Mouse (Mus musculus): ENCODE measurements around the gene Kcnmb3.

Gene Kcnmb3

DNA sequence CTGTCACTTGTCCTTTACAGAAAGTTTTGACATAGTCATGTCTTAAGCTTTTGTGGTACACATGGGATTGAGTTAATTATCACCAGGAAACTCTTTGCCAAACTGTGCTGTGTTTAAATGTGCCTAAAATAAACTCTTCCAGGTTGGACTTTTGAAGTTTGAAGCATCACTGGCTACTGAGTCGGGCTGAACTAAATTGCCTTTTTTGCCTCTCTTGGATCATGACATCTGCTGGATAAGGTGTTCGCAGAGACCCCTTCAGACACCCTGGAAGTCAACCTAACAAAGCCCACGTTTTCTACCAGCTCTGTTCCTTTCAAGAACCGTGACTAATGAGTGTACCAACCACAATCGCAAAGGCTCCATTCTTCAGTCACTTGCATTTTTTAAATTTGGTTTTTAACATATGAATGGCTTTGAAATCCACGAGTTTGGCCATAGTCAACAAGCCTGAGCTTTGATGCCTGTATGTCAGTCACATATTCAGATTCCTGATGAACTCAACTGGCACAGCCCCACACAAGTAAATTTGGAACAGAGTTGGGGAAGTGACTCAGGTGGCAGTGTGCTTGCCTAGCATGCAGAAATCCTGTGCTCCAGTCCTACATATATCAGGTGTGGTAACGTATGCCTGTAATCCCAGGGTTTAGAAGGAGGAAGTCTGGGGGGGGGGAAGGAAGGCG is 3.2 kb upstream of the Kcnmb3 start:
- DNase-seq (ENCODE audit: low read depth), result no peak

- DNase-seq (ENCODE audit: low read depth), result peak; percentile 72
These were observed 2.5 kb upstream of the Kcnmb3 start for GRCm38 (mm10) chr3:32494387-32495087.

- no peak for DNase-seq (ENCODE audit: low read depth)
These were observed 1.1 kb downstream of the Kcnmb3 start for GRCm38 (mm10) chr3:32490928-32491315.

GRCm38 (mm10) chr3:32490076-32490927 is 1.7 kb downstream of the Kcnmb3 start:
- DNase-seq (ENCODE audit: low read depth), result no peak

GRCm38 (mm10) chr3:32488172-32488571 is 3.9 kb downstream of the Kcnmb3 start:
- no peak for DNase-seq (ENCODE audit: low read depth)

DNA sequence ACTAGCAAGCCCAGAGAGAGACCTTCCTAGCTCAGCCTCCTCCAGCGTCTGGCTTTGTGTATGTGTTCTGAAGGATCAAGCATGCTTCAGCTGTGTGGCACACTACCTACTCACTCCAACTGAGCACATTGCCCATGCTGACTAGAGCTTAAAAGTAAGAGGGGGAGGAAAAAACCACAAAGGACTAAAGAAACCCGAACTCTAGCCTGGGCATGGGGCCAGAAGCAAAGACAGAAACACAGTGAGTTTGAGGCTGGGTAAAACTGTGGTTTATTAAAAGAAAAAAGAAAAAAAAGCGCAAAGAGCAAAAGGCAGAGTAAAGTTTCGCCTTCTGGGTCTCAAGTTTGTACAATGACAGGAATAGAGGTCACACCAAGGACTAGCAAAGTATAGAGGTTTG is 5.5 kb downstream of the Kcnmb3 start:
- peak; percentile 70 for DNase-seq (ENCODE audit: low read depth)

DNA sequence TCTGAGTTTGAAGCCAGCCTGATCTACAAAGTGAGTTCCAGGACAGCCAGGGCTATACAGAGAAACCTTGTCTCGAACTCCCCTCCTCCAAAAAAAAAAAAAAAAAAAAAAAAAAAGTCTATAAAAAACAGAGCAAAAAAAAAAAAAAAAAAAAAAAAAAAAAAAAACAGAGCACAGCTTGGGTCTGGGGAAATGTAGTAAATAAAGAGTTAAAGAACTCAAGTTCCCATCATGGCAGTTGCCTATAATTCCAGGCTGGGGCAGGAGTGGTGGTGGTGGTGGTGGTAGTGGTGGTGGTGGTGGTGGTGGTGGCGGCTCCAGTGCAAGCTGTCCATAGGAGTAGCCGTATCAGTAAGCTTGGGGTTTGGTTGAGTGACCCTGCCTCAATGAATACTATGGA is 9.0 kb downstream of the Kcnmb3 start:
- DNase-seq (ENCODE audit: low read depth), result no peak

GRCm38 (mm10) chr3:32479961-32480360 is 12.1 kb downstream of the Kcnmb3 start:
- DNase-seq (ENCODE audit: low read depth), result no peak

GRCm38 (mm10) chr3:32473184-32473583 is 18.8 kb downstream of the Kcnmb3 start:
- DNase-seq (ENCODE audit: low read depth), result no peak

DNA sequence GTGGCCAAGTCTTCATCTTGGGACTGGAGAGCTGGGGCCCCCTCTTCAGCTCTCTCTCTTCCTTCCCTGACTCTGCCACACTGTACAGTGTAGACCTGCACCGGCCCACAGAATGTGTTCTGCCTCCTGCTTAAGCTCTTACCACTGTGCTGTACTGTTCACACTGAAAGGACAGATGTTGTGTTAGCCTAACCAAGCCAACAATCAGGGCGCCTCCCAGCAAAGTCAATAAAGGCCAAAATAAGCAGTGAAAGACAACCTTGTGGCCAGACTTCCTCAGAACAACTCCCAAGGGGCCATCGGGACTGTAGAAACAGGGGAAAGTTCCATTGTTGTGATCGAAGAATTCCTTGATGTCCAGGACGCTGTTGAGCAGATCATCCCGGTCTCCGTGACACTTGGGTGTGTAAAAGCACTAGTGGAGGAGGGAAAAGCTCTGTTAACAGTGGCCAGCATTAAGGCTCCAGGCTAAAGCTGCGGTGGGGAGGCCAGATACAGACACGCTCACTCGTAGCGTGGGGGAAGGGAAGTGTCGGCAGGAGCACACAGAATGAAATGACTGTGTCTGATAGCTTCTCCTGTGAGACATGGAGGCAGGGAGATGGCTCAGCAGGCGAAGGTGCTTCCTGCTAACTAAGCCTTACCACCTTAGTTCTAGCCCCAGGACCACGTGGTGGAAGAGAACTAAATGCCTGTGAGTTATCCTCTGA is 19.7 kb downstream of the Kcnmb3 start:
- DNase-seq (ENCODE audit: low read depth), result no peak

DNA sequence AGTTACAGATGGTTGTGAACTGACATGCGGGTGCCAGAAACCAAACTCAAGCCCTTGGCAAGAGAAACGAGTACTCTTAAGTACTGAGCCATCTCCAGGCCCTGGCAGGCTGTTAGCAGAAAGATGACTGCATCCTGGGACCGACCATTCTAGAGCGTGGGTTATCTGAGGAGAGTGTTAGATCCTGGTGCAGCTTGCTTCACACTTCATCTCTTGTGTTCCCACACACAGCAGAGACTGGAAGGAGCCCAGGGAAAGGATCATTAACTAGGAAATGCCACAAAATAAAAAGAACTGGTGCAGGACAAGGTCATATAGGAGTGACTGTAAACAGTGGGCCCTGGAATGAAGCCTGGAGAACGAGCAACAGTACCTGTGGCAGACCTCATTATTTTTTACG is 20.9 kb downstream of the Kcnmb3 start:
- no peak for DNase-seq (ENCODE audit: low read depth)

- no peak for DNase-seq (ENCODE audit: low read depth)
These were observed 21.6 kb downstream of the Kcnmb3 start for GRCm38 (mm10) chr3:32470449-32470848.

DNA sequence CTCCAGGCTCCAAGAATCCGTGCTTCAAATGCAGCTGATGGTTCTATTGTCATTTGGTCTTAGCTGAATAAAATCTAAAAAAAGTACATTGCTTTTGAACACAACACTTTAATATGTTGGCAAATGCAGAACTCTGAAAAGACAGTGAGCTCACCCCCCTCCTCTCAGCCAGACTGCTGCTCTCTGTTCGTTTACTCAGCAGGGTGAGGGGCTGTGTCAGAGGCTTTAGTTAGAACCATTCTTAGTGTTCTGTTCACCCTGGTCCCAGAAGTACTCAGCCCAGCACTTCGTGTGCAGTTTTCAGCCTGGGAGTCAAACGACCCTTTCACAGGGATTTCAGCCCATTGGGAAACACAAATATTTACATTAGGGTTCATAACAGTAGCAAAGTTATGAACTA is 23.6 kb downstream of the Kcnmb3 start:
- DNase-seq (ENCODE audit: low read depth), result no peak

DNA sequence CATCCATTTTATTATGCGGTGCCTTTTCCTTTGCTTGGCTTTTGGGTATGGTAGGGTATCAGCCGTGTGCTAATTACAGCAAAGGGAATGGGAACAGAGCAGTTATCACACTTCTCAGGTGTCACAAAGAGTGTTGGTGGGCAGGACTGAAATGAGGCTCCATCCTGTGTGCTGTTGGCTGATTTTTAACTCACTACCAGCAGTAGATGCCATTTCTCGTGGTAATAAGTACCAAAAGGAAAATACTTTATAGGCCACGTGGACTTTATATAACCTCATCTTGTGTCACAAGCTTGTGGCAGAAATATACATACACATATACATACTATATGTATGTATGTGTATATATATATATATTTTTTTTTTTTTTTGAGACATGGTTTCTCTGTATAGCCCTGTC is 24.7 kb downstream of the Kcnmb3 start:
- DNase-seq (ENCODE audit: low read depth), result no peak

DNA sequence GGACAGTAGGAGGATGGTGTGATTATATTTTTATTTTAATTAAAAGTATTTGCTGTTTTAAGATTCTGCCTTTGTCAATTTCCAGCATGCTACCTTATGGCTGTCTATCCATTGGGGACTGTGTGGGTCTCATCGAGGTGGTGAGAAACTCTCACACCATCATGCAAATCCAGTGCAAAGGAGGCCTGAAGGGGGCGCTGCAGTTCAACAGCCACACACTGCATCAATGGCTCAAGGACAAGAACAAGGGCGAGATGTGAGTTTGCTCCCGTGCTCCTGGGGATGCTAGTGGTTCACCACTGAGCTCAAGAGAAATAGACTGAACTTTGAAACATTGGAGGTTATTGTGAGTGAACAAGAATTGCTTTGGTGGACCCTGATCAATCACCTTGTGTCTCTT is 32.3 kb downstream of the Kcnmb3 start:
- DNase-seq (ENCODE audit: low read depth), result peak; percentile 50

DNA sequence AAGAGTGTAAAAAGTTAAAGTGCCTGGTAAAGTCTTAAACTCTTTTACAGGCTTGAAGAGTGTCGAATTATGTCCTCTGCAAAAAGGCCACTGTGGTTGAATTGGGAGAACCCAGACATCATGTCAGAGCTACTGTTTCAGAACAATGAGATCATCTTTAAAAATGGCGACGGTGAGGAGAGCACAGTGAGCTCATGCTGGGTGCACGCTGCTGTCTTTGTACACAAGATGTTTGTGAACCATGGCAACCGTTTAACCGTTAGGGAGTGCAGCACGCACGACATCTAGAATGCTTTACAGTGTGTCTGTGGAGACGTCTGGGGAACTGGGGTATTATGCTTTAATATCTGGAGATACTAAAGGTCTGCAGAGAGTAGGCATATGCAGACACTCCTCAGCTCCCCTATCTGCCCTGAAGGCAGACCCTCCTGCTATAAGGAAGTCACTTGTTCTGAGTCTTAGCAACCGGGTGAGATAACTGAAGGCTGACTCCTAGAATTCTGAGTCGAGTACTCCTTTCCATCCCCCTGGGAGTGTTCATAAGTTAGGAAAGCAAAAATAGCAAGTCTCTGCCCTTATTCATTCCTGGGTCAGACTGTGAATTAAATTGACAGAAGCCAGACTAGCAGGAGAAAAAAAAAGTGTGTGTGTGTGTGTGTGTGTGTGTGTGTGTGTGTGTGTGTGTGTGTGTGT is 37.6 kb downstream of the Kcnmb3 start:
- DNase-seq (ENCODE audit: low read depth), result no peak

- no peak for DNase-seq (ENCODE audit: low read depth)
These were observed 50.3 kb downstream of the Kcnmb3 start for GRCm38 (mm10) chr3:32441710-32442109.

DNA sequence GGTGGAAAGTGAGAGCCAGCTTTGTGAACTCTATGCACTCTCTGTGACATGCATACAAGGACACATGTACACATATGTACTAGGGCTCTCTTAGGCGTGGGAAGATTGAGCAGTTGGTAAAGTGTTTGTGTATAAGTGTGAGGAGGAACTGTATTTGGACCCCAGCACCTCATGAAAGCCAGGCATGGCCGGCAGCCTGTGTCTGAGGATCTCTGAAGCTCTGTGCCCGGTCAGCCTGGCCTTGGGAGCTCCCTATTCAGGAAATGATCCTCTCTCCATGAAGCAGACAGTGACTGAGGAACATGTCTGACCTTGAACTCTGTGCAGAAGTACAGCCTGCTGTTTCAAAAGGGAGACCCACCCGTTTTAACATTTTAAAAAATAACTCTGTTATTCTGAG is 53.3 kb downstream of the Kcnmb3 start:
- no peak for DNase-seq (ENCODE audit: low read depth)

DNA sequence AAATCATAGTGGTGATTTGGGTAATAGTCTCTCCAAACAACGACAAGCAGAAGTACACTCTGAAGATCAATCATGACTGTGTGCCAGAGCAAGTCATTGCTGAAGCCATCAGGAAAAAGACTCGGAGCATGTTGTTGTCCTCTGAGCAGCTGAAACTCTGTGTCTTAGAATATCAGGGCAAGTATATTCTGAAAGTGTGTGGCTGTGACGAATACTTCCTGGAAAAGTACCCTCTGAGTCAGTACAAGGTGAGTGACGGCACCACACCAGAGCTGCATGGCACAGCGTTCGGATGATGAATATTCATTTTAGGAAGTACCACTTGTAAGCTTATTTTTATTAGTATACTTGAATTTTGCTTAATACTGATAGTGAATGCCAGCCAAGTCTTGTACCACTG is 54.2 kb downstream of the Kcnmb3 start:
- DNase-seq (ENCODE audit: low read depth), result no peak

DNA sequence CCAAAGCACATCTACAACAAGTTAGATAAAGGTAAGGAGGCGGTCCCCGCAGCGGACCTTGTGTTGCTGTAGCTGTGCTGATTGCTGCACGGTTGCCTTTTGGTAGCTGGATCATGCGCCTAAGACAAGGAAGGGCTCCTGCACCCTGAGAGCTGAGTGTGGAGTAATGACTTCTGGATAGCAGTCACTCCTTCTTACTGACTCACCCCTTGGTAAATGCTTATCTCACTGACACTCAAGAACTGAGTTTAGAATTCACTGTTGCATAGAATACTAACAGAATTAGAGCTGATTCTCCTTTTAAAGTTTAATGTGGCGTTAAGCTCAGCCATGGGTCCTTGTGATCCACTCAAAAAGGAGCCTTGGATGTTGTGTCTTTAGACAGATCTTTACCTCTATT is 54.7 kb downstream of the Kcnmb3 start:
- no peak for DNase-seq (ENCODE audit: low read depth)

GRCm38 (mm10) chr3:32436101-32436500 is 55.9 kb downstream of the Kcnmb3 start:
- DNase-seq (ENCODE audit: low read depth), result no peak

GRCm38 (mm10) chr3:32434016-32434415 is 58.0 kb downstream of the Kcnmb3 start:
- no peak for DNase-seq (ENCODE audit: low read depth)

All from 416B (cell line).